Mouse (Mus musculus): ENCODE results near the gene Fkbp5. TPM values are rescaled to one million over a fixed set of nuclear protein-coding genes. Genes with fewer than 3 reads are reported as not detected.

Gene Fkbp5
- total and polyA plus RNA-seq, 2 experiments: 17.7 to 30.3 TPM

DNA sequence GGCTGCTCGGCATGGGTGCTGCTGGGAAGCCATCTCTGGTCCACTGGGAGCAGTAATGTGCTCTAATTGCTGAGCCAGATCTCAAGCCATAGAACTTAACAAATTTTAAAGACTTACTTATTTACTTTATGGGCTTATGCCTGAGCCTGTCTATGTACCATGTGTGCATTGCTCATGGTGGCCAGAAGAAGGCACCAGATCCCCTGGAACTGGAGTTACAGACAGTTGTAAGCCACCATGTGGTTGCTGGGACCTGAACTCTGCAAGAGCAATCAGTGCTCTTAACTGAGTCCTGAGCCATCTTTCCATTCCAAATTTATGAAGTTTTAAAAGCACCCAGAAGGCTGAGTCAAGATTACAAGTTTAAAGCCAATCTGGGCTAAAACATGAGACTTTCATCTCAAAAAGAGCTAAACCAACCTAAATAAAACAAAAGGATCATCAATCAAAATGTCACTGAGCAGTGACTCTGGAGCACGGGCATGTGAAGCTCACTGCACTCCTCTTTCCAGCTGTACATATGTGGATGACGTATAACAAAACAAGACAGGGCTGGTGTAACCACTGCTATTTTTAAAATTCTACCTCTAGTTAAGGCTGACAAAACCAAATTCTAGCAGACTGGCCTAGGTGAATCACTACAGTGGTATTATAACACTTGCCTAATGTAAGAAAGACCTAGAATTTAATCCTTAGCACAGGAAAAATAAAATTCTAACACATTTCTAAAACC, 41.6 kb downstream of the Fkbp5 start:
- 93% methylated on average over 3 of the region's 3 CpGs for WGBS
- TF ChIP-seq CTCF (IDR thresholded peaks at IDR 0.05; ENCODE audit: low read depth, low read length): peak; percentile 36; the same call in 1 of the 2 replicates
- TF ChIP-seq POLR2A (IDR thresholded peaks at IDR 0.05; ENCODE audit: extremely low read depth, insufficient read depth, low read length): no peak
- Histone ChIP-seq H3K36me3 (ENCODE audit: control insufficient read depth, insufficient read depth, low read length) (no peaks in the 10 kb centered on the region; the same call in 1 of the 2 replicates), H3K79me2 (ENCODE audit: control insufficient read depth, insufficient read depth, low read length) (peaks cover 30% of the 10 kb centered on the region), H3K4me3 (ENCODE audit: insufficient read depth, low read depth, low read length) (no peak overlapping the region), H3K4me1 (ENCODE audit: control insufficient read depth, insufficient read depth, low read length) (peaks cover 15% of the 10 kb centered on the region), H3K27me3 (ENCODE audit: control insufficient read depth, insufficient read depth, low read length) (no peaks in the 10 kb centered on the region), H3K9ac (ENCODE audit: low read depth, low read length) (no peak overlapping the region), H3K27ac (replicated peaks; ENCODE audit: insufficient read depth, low read depth, low read length) (no peak overlapping the region)
- DNase-seq (ENCODE audit: extremely low read depth, low read depth, low spot score): no peak

DNA sequence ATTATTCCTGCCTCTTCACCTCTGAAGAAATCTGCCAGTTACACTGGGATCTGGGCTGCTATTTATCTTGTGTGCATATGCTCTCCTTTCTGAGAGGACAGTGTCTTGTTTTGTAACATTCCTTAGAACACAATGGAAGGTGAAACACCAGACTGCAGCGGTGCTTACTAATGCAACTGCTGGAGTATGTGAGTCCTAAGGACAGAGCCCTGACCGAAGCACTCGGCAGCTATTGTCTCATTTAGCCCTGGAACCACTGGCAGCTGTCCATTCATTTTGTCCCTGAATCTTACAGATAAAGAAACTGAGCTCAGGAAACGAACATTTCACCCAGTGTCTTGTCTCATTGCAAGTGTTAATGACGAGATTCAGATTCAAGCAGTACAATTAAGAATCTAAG, 44.6 kb downstream of the Fkbp5 start:
- Histone ChIP-seq H3K4me3 (ENCODE audit: insufficient read depth, low read depth, low read length) (no peak overlapping the region), H3K79me2 (ENCODE audit: control insufficient read depth, insufficient read depth, low read length) (peaks cover 26% of the 10 kb centered on the region), H3K9ac (ENCODE audit: low read depth, low read length) (no peak overlapping the region), H3K36me3 (ENCODE audit: control insufficient read depth, insufficient read depth, low read length) (no peaks in the 10 kb centered on the region), H3K27ac (replicated peaks; ENCODE audit: insufficient read depth, low read depth, low read length) (no peak overlapping the region), H3K4me1 (ENCODE audit: control insufficient read depth, insufficient read depth, low read length) (peaks cover 15% of the 10 kb centered on the region), H3K27me3 (ENCODE audit: control insufficient read depth, insufficient read depth, low read length) (no peaks in the 10 kb centered on the region)
- WGBS: 62% methylated on average over 5 of the region's 5 CpGs
- no peak for DNase-seq (ENCODE audit: extremely low read depth, low read depth, low spot score)
- TF ChIP-seq CTCF (IDR thresholded peaks at IDR 0.05; ENCODE audit: low read depth, low read length) (no peak), POLR2A (IDR thresholded peaks at IDR 0.05; ENCODE audit: extremely low read depth, insufficient read depth, low read length) (no peak)

DNA sequence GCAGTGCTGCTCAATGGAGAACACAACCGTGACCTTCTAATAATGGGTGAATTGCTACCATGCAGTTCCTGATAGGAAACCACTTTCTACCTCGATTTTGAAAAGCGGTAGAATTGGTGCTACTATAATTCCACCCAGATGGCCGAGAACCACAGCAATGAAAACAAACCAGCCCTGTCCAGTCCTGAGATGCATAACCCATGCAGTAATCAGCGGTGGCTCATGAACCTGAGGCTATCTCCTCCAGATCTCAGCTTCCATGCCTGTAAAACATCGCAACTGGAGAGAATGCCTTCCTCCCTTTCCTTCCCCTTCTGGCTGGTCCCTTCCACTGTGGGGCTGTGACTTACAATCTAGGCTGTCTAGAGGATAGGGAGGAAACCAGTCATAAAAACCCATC, 46.5 kb downstream of the Fkbp5 start:
- H3K36me3 ChIP-seq (ENCODE audit: control insufficient read depth, insufficient read depth, low read length): no peaks in the 10 kb centered on the region
- TF ChIP-seq CTCF (IDR thresholded peaks at IDR 0.05; ENCODE audit: low read depth, low read length): no peak
- no peak for TF ChIP-seq POLR2A (IDR thresholded peaks at IDR 0.05; ENCODE audit: extremely low read depth, insufficient read depth, low read length)
- no peak overlapping the region for H3K4me3 ChIP-seq (ENCODE audit: insufficient read depth, low read depth, low read length)
- H3K4me1 ChIP-seq (ENCODE audit: control insufficient read depth, insufficient read depth, low read length): peaks cover 15% of the 10 kb centered on the region
- 80% methylated on average over 6 of the region's 6 CpGs for WGBS
- H3K27me3 ChIP-seq (ENCODE audit: control insufficient read depth, insufficient read depth, low read length): no peaks in the 10 kb centered on the region
- H3K27ac ChIP-seq (replicated peaks; ENCODE audit: insufficient read depth, low read depth, low read length): no peak overlapping the region
- no peak overlapping the region for H3K9ac ChIP-seq (ENCODE audit: low read depth, low read length)
- H3K79me2 ChIP-seq (ENCODE audit: control insufficient read depth, insufficient read depth, low read length): peaks cover 29% of the 10 kb centered on the region
- DNase-seq (ENCODE audit: extremely low read depth, low read depth, low spot score): no peak

DNA sequence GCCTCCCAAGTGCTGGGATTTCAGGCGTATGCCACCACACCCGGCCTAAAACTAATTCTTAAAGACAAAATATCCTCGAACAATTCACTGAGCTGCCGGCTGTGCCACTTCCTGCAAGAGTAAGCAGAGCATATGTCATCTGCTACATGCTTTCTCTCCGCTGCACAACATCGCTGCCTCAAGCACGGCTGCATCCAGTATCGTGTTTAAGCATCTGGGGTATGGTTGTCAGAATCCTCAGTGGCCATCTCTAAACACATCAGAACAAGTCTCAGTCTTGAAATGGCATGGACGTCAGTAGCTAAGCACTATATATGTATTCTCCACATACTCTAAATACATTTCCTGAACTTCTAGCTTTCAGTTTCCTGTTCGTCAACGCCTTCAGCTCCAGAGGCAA, 49.6 kb downstream of the Fkbp5 start:
- TF ChIP-seq POLR2A (IDR thresholded peaks at IDR 0.05; ENCODE audit: extremely low read depth, insufficient read depth, low read length) (no peak), CTCF (IDR thresholded peaks at IDR 0.05; ENCODE audit: low read depth, low read length) (no peak)
- H3K9ac ChIP-seq (ENCODE audit: low read depth, low read length): no peak overlapping the region; the same call in 1 of the 2 replicates
- H3K4me3 ChIP-seq (ENCODE audit: insufficient read depth, low read depth, low read length): no peak overlapping the region; the same call in 1 of the 2 replicates
- peaks cover 17% of the 10 kb centered on the region for H3K4me1 ChIP-seq (ENCODE audit: control insufficient read depth, insufficient read depth, low read length)
- no peaks in the 10 kb centered on the region for H3K27me3 ChIP-seq (ENCODE audit: control insufficient read depth, insufficient read depth, low read length)
- no peak for DNase-seq (ENCODE audit: extremely low read depth, low read depth, low spot score)
- peaks cover 35% of the 10 kb centered on the region for H3K79me2 ChIP-seq (ENCODE audit: control insufficient read depth, insufficient read depth, low read length)
- H3K36me3 ChIP-seq (ENCODE audit: control insufficient read depth, insufficient read depth, low read length): no peaks in the 10 kb centered on the region
- H3K27ac ChIP-seq (replicated peaks; ENCODE audit: insufficient read depth, low read depth, low read length): no peak overlapping the region
- WGBS: 67% methylated on average over 11 of the region's 11 CpGs

DNA sequence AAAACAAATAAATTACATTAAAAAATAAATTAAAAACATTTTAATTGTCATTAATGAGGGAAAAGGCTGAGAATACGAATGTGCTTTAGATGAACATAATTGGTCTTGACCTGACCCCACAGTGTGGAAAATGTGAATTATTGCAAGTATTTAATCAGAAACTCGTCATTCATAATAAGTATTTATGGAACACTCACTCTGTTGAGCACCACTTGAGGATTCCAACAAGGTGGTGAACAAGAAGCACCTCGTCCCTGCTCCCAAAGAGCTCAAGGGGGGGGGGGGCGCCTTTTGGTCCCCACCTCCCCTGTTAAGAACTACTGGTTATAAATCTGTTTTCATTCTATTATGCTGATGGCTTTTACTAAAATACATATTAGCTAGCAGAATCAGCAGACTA, 51.4 kb downstream of the Fkbp5 start:
- H3K27me3 ChIP-seq (ENCODE audit: control insufficient read depth, insufficient read depth, low read length): no peaks in the 10 kb centered on the region
- no peak overlapping the region for H3K4me3 ChIP-seq (ENCODE audit: insufficient read depth, low read depth, low read length)
- no peak for TF ChIP-seq CTCF (IDR thresholded peaks at IDR 0.05; ENCODE audit: low read depth, low read length)
- WGBS: 97% methylated on average over 4 of the region's 4 CpGs
- no peak for DNase-seq (ENCODE audit: extremely low read depth, low read depth, low spot score)
- H3K27ac ChIP-seq (replicated peaks; ENCODE audit: insufficient read depth, low read depth, low read length): no peak overlapping the region
- H3K9ac ChIP-seq (ENCODE audit: low read depth, low read length): no peak overlapping the region
- H3K79me2 ChIP-seq (ENCODE audit: control insufficient read depth, insufficient read depth, low read length): peaks cover 20% of the 10 kb centered on the region; the same call in 1 of the 2 replicates
- peaks cover 9% of the 10 kb centered on the region for H3K4me1 ChIP-seq (ENCODE audit: control insufficient read depth, insufficient read depth, low read length)
- H3K36me3 ChIP-seq (ENCODE audit: control insufficient read depth, insufficient read depth, low read length): no peaks in the 10 kb centered on the region

Data from liver, adult 2 months (tissue).